Mouse (Mus musculus) inflammation-experienced regulatory T-cells, adult 6 months (primary cell): ENCODE measurements around the gene Krtap16-1. TPM values are rescaled to one million over a fixed set of nuclear protein-coding genes. Genes with fewer than 3 reads are reported as not detected.

Source experiments
- ATAC-seq: one replicate; pipeline ENCODE4 v1.8.0; 2017
- polyA plus RNA-seq, 3 experiments: library from polyadenylated mRNA; unstranded; fragments of 100-300 nt; shearing (Covaris generic); gene quantifications; one replicate each; pipeline ENCODE4 v1.2.1; 2017

The Krtap16-1 gene
- polyA plus RNA-seq, result not detected

DNA sequence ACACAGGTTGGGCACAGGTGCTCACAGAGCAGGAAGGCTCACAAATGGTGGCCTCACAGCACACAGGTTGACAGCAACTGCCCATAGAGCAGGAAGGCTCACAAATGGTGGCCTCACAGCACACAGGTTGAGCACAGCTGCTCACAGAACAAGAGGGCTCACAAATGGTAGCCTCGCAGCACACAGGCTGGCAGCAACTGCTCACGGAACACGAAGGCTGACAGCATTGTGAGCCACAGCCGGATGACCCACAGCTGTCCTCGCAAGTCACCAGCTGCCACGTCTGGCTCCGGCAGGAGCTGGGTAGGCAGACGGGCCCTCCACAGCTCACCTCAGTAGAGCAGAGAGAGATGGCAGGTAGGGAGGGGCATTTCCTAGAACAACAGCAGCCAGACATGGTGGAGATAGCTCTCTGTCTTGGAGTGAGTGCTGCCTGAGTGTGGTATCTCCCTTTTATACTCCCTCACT lies at the start of gene Krtap16-1:
Krtap16-1 (minus strand) TSS at position 418 of the 468 bp plus-strand sequence.
- ATAC-seq, result no peak

DNA sequence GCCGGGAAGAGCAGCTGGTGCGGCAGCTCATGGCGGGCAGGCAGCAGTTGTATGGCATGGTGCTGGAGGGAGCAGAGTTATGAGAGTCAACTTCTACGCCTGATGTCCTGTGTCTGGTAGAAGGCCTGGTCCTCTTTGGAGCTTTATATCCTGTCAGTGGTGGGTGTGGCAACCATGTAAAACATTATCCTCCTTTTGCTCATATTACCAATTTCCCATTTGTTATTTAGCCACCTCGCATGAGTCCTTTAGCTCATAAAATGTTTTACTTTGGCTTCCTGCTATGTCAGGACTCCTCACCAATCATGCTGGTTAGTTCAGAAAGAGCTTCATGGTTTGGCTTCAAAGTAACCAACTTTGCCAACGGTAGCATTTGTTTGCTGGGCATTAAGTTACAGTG lies 43.4 kb upstream of the Krtap16-1 start, which contains the start of gene Krt33b:
Krt33b (minus strand) TSS at position 101 of the 400 bp plus-strand sequence.
- ATAC-seq, result no peak

DNA sequence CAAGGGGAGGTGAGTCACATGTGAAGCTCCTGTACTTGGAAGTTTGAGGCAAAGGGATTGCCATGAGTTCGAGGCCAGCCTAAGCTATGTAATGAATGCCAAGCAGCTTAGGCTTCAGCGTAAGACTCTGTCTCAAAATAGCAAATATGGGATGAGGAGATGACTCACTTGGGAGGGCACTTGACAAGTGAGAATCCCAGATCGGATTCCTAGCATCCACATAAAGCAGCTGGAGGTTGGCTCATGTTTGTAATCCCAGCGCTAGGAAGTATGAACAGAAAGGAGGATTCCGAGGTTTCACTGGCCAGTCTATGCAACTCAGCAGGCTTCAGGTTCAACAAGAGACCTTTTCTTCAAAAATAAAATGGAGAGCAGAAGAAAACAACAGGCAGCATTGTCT lies 35.0 kb upstream of the Krtap16-1 start:
- ATAC-seq, result no peak

DNA sequence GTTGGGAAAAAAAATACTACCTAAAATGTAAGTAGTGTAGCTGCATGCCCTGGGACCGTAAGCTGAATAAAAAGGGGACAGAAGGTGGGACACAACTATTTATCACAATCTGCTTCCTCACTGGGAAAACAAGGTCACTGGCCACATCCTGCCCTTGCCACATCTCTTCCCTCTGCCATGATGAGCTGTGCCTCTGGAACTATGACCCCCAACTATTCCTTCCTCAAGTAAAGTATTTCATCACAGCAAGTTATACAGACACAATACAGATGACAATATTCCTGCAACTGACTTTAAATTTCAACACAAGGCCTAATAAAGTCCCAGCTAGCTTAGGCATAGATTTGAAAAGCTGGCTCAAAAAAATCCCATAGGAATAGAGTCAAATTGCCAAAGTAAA lies 33.1 kb upstream of the Krtap16-1 start:
- ATAC-seq, result no peak

- ATAC-seq, result no peak
Measured at GRCm38 (mm10) chr11:100016112-100016511, 29.7 kb upstream of the Krtap16-1 start, which contains the start of gene Krt33a. Krt33a (minus strand) TSS chr11:100016212.

GRCm38 (mm10) chr11:100013691-100014171 lies 27.3 kb upstream of the Krtap16-1 start:
- no peak for ATAC-seq

GRCm38 (mm10) chr11:100010682-100011081 lies 24.3 kb upstream of the Krtap16-1 start:
- no peak for ATAC-seq

DNA sequence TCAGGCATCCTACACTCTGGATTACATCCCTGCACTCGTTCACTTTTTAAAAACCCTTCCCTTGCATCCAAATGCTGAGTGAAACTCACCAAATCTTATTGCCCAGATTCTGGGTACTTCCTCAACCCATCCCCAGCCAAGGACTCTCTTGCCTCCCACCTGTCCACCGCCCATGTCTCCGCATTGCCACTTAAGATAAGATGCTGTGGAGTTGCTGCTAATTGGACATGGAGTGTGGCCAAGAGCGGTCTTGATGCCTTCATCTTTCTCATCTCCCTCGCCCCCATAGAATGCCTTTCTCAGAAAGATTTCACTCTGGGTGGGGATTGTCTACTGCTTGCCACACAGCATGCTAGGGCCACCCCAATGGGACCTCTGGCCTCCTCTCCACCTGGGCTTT lies 21.9 kb upstream of the Krtap16-1 start:
- ATAC-seq, result no peak

- no peak for ATAC-seq
Measured at GRCm38 (mm10) chr11:100006624-100007023, 20.2 kb upstream of the Krtap16-1 start.

GRCm38 (mm10) chr11:100005905-100006304 lies 19.5 kb upstream of the Krtap16-1 start:
- no peak for ATAC-seq

DNA sequence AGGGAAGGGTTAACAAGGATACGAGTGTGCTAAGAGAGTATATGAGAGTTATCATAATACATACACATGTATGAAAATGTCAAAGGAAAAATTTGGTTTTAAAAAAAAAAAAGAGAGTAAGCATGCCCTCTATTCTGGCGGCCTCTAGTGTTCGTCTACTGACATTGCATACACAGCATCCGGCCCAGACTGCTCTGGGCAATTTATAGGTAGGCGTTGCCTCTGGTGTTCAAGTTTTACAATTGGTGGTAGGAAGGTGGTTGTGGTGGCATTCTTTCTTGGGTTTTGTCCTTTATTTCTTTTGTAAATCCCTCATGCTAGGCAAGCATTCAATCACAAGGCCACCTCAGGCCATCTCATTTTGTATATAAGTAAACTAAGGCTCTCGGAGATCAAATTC lies 18.4 kb upstream of the Krtap16-1 start:
- no peak for ATAC-seq

DNA sequence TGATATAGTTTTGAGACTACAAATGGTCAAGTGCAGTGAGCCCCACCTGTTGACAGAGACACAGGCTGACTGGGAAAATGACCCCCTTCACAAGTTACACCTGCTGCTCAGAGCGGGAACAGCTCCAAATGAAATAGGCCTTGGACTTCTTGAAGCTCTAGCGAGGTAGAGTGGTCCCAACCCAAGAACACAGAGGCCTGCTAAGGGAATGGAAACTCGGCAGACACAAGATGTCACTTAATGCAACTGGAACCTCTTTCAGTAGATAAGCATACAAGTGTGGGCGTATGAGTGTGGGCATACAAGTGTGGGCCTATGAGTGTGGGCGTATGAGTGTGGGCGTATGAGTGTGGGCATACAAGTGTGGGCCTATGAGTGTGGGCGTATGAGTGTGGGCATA lies 12.7 kb upstream of the Krtap16-1 start:
- no peak for ATAC-seq

DNA sequence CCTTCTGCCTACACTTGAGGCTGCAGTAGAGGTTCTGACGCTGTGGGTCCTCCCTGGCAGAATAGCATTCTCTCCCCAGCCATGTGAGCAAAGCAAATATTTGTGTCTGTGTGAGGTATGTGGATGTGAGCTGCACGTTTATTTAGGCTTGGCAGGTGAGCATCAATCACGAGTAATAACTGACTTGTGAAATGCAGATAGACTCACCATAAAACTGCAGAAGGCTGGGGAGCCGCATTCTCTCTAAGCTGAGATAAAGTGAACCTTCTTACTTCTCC lies 7.9 kb upstream of the Krtap16-1 start:
- no peak for ATAC-seq

- ATAC-seq, result no peak
Measured at GRCm38 (mm10) chr11:99993620-99994383, 7.4 kb upstream of the Krtap16-1 start, which contains the start of gene Krtap17-1. Krtap17-1 (minus strand) TSS chr11:99993994.

- no peak for ATAC-seq
Measured at GRCm38 (mm10) chr11:99990571-99990970, 4.2 kb upstream of the Krtap16-1 start.

GRCm38 (mm10) chr11:99989881-99990405 lies 3.5 kb upstream of the Krtap16-1 start:
- no peak for ATAC-seq

DNA sequence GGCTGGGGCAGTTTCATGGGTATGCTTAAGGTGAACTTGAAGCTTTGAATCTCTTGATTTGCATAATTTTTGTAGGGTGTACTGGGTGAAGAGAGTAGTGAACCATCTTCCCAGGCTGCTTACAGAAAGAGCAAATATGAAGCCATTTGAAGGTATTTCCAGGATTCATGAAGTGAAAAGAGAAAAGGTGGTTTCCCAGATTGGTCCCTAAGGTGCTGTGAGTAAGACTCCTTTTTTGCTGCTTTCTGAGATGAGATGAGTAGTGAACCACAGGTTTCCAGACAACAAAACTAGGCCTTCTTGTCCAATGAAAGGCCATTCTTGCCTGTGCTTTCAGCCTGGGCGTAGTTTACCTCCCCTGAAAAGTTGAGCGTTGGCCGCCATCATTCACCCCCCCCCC lies 2.1 kb upstream of the Krtap16-1 start:
- no peak for ATAC-seq

- no peak for ATAC-seq
Measured at GRCm38 (mm10) chr11:99985291-99986092, 905 bp downstream of the Krtap16-1 start.

GRCm38 (mm10) chr11:99983442-99983841 lies 3.0 kb downstream of the Krtap16-1 start:
- ATAC-seq, result no peak

DNA sequence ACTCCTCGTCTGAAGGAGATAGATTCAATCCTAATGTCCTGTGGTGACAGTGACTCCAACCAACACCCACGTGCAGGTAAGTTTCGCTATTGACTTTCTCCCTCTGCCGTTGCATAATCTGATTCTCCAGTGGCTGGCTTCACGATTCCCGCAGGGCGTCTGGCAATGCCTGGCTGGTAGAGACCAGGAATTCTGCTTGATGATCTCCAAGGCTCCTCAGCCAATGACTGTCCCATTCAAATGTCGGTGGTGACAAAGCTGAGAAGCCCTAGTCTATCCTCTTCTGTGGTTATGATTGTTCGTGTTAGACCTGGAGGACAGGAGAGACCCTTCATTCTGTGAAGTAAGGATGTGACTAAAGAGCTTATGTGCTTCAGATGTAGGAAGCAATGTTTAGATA lies 3.7 kb downstream of the Krtap16-1 start:
- ATAC-seq, result no peak

DNA sequence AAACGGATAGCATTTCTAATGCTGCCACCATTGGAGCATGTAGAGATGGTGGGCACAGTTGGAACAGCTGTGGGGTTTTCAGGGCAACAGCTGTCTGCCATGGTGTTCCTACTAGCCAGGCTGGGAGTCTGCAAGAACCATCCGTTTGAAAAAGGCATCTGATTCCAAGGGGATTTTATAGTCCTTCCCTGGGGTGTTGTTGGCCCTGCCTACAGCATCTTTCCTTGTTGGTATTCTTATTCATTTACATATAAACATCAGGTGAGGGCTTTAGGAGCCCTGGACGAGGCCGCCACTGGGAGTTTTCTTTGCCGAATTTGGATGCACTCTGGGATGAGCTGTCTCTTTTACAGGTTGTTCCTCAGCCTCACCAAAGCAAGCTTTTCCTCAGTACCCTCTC lies 7.4 kb downstream of the Krtap16-1 start, which contains the start of gene Krtap29-1:
Krtap29-1 (minus strand) TSS at position 101 of the 400 bp plus-strand sequence.
- ATAC-seq, result no peak

GRCm38 (mm10) chr11:99965961-99966360 lies 20.4 kb downstream of the Krtap16-1 start:
- ATAC-seq, result no peak

DNA sequence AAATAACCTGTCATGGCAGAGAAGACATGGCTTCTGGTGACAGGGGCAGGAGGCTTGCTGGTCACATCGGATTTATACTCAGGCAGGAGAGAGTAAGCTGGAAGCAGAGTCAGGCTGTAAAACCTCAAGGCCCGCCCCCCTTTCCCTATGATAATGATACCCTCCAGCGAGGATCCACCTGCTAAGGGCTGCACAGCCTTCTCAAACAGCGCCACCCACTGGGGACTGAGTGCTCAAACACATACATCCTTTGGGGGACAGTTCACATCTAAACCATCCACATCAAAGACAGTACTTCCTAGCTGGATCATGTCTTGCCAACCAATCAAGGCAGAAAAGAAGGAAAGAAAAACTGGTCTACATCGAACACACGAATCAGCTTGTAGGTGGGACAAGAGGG lies 22.2 kb downstream of the Krtap16-1 start:
- ATAC-seq, result no peak
